Mouse (Mus musculus) spleen, adult 12 weeks (tissue): ENCODE measurements around the gene Pmpcb.

Experiments used
- DNase-seq: peaks from one replicate; pipeline ENCODE4 v3.0.0; 2022; ENCODE audit warnings: low spot score

Pmpcb gene

DNA sequence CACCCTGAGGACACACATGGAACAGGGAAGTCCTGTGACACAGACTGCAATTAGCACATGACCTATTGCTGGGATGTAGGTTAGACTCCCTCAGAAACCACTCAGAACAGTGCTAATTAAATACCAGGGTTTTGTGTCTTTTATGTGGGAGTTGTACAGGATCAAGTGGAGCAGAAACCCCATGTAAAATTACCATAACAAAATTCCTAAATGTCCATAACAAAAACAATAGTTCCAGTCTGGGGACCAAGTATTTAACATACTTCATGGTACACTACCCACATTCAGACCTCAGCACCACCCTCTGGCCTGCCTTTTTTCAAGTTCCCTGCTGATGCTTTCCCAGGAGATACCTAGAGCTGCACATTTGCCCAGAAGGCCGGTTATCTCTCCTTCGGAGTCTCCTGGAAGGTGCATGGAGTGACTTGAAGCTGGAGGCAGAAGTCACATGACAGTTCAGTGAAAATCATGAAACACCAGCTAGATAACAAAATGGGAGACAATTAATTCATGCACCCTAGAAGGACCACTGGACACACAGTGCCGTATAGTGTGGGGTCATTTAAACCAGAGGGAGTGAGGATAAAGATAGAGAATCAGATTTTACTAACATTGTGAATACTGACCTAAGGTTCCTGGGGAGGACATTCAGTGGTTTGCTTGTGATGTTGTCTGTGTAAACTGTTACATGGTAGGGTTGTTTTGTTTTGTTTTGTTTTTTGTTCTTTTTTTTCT is 4.6 kb upstream of the Pmpcb start:
- DNase-seq: no peak

DNA sequence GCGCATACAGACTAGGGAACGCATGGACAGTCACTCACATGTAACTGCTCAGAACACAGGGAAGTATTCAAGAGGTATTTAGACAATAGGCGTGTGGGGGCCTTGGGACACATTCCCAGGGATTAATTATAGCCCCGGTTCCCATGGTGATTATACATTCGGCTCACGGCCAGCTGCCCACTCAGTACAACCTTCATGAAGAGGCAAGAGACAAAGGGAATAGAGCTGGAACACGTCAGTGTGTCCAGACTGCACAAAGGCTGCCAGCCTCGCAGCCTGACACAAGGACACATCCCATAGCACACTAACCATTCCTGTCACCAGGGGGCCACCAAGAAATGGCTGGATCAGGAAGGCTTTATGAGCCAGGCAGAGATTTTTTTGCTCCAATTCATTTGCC is 4.0 kb upstream of the Pmpcb start:
- DNase-seq: no peak

DNA sequence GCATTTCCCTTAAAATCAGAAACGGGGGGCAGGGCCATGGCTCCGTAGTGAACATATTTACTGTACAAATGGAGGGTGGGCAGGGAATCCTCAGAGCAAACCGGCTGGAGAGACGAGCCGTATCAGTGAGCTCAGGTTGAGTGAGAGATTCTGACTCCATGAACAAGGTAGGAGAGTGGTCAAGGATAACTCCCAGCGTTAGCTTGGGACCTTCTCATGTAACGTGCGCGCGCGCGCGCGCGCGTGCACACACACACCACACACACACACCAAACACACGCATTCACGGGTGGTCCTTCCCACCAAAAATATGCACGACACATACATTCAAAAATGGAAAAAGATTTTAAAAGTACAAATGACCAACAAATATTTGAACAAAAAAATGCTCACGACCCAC is 1.8 kb upstream of the Pmpcb start:
- DNase-seq: no peak

GRCm38 (mm10) chr5:21735584-21735983 is 1.4 kb upstream of the Pmpcb start:
- DNase-seq: peak; percentile 65

DNA sequence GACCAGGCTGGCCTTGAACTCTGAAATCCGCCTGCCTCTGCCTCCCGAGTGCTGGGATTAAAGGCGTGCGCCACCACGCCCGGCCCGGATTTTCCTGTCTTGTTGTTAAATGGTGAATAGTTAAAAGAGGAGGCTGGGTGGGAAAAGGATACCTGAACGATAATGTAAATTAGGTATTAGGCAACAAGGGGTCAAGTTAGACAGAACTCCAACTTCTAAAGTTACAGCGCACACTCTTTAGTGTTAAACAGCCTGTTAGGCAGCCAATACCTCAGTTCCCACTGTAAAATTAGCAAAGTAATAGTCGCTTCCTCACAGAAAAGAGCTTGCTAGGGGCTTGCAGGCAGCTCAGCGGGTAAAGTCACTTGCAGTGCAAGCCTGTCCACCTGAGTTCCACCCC is 895 bp upstream of the Pmpcb start:
- no peak for DNase-seq

DNA sequence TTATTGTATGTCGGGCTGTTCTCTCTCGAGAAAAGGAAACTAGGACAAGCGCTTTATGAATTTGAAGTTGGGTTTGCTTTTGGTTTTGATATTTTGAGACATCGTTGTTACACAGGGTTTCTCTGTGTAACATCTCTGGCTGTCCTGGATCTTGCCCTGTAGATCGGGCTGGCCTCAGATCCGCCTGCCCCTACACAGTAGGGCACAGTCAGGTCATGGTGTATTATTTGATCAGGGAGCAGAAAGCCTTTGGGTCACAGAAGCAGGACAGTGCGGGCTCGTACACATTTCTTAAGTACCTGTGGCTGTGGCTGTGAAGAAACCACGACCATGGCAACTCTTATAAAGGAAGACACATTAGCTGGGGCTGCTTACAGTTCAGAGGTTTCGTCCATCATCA is 679 bp downstream of the Pmpcb start:
- no peak for DNase-seq

GRCm38 (mm10) chr5:21739120-21739519 is 2.2 kb downstream of the Pmpcb start:
- DNase-seq: no peak

DNA sequence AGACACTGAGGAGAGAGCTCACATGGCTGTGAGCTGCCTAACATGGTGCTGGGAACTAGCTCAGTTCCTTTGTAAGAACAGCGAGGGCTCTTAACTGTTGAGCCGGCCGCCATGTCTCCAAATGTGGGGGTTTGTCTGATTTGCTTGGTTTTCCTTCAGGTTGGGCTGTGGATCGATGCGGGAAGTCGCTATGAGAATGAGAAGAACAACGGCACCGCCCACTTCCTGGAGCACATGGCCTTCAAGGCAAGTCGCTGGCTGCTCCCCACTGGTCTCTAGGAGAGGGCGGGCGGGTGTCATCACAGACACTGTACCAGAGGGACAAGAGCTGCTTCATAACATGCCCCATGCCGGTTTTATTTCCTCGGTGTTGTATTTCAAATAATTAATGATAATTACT is 2.9 kb downstream of the Pmpcb start:
- DNase-seq: no peak

GRCm38 (mm10) chr5:21743606-21744005 is 6.7 kb downstream of the Pmpcb start:
- DNase-seq: no peak

DNA sequence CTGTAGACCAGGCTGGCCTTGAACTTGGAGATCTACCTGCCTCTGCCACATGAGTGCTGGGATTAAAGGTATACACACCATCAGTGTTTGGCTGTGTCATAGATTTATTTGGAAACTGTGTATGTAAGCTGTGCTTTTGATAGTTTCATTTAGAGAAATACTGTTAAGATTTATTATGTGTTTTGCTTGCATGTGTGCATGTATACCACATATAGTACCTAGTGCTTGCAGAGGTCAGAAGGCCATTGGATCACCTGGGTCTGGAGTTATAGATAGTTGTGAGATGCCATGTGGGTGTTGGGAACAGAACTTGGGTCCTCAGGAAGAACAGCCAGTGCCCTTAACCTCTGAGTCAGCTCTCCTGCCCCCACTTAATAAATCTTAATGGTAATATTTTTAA is 7.7 kb downstream of the Pmpcb start:
- no peak for DNase-seq

DNA sequence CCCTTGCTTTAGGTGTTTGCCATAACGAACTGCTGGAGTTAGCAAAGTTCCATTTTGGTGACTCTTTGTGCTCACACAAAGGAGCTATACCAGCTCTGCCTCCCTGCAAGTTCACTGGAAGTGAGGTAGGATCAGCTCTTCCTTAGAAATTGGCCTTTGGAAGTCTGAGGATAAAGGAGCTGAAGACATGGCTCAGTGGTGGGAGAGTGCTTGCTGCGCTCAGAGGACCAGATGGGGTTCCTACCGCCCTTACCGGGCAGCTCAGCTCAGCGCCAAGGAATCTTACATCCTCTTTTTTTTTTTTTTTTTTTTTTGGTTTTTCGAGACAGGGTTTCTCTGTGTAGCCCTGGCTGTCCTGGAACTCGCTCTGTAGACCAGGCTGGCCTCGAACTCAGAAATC is 9.0 kb downstream of the Pmpcb start:
- DNase-seq: no peak

GRCm38 (mm10) chr5:21768506-21768905 is 31.6 kb downstream of the Pmpcb start:
- DNase-seq: no peak

DNA sequence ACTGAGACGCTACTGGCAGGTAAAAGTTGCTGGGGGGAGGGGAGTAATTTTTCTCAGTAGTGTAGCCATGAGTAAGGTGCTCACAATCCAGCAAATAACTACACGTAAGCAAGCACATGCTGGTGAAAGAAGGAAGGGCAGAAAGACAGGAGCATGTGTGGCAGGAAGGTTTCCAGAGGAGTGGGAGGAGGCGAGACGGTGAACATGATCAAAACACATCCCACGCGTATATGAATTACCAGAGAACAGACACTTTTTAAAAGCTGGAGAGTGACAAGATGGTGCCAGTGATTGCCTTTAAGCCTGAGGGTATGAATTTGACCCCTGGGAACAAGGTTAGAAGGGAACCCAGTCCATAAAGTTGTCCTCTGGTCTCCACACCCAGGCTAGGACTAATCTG is 32.9 kb downstream of the Pmpcb start:
- DNase-seq: no peak

GRCm38 (mm10) chr5:21776491-21776890 is 39.5 kb downstream of the Pmpcb start:
- DNase-seq: no peak

DNA sequence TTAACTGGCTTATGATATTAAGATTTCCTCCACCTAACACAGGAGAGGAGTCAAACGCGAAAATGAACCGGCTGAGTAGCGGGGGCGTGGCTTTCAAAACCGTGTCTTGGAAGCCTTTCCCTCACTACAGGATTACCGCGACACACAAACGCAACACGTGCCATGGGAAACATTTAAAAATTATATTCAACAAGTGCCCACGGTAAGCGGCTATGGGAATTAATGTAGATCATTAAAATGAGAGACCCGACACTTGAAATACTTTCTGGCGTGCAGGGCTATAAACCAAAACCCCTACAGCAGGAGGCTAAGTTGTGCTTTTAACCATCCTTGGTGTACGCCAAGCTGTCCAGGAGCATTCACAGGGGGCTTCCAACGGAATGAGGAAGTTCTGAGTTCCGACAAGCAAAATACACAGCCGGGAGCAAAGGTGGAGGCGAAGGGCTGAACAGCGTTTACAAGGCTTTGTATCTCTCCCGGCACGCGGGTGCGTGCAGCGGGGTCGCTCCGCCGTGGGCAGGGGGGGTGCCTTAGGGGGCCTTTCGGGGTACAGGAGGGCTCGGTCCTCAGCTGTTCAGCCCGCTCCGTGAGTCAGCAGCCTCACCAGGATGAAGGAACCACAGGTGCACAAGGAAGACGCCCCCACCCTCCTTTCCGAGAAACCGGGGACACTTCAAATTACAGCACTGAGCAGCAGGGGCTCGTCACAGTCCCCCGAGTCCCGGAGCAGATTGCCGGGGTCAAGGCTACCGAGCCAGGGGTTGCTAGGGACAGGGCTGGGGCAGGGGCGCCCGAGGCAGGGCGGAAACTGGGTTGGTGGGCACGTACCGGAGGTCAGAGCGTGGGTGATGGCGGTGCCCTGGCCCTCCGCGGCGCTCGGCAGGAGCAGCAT is 47.5 kb downstream of the Pmpcb start:
- peak; percentile 8 for DNase-seq

DNA sequence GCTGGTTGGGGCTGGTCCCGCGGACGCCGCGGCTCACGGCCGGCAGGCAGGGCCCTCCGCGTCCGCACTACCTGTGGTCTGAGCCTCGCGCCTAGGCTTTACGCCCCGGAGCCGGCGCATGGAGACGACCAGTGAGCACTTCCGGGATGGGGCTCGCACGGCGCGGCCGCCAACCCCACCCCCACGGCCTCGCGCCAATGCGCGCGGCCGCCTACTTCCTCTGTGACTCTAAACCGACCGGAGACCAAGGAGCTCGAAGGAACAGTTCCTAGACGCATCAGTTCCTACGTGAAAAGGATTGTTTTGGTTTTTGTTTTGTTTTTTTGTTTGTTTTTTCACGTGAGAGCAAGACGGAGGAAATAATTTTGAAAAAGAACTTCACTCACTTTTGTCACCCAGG is 48.1 kb downstream of the Pmpcb start, which contains the start of the genes Dnajc2 and Psmc2:
Gene Dnajc2, minus strand, starts transcription at position 199 of the 400 bp plus-strand sequence.
Gene Psmc2, plus strand, starts transcription at position 231 of the 400 bp plus-strand sequence.
- peak; percentile 83 for DNase-seq

GRCm38 (mm10) chr5:21785776-21786175 is 48.8 kb downstream of the Pmpcb start:
- DNase-seq: no peak

GRCm38 (mm10) chr5:21786258-21787185 is 49.6 kb downstream of the Pmpcb start:
- peak; percentile 86 for DNase-seq

DNA sequence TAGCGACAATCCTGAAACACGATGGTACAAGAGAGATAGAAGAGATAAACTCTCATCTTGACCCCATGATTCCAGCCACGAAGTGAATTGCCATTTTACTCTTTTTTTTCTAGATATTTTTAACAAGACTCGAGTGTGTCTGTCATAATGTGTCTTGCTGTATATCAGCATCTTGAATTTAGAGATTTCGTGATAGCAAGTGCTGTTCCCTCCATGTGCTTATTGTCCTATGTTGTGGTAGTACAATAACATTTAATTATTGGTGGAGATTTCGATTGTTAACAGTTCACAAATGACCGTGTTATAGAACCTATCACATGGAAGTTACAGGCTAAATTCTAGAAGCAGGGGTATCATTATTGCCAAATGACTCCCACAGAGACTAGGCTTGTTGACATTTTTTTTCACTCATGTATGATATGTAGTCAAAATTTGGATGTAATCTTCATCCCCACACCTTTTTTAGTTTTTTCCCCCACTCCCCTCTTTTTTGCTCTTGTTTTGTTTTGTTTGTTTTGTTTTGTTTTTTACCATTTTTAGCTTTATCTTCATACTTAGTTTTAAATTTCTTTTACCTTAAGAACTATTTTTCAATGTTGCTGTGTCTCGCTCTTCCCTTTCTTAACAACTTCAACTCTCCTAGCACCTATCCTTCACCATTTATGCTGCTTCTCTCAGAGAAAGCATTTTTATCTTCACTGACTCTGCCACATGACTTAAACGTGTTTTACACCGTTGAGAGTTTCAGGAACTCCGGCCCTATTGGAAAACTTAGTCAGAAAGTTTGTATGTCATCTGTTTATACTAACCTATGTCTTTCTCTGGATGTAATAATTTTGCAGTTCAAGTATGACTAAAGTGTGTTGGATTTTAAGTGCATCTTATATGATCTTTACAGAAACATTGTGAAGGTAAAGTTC is 50.5 kb downstream of the Pmpcb start:
- DNase-seq: no peak

DNA sequence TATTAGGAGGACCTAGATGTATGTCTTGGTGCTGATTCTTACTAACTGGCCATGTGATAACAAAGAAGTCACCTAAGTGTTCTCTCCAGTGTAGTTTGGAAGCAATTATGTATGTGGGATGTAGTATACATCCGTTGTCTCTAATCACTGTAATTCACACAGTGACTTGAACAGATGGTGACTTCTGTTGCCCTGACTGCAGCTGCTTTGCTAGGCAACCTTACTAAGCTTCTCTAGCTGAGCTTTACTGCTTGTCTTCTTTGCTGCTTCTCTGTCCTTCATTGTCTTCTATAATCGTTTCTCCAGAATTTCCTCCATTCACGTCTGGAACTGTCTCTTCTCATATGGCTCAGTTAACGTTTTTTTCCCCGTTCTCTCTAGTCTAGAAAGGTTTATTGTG is 52.1 kb downstream of the Pmpcb start:
- no peak for DNase-seq

DNA sequence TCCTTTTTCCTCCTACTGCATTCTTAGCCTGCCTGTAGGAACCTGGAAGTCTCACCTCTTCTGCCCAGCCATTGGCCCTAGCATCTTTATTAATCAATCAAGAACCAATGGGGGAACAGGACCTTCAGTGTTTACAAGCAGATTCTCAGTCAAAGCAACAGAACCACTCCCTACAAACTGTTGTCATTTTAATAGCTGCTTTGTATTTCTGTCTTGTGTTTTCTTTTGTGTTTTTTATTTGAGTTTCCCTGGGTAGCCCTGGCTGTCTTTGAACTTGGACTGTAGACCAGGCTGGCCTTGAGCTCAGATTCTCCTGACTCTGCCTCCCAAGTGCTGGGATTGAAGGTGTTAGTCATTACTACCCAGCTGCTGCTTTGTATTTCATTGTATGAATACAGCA is 55.2 kb downstream of the Pmpcb start:
- no peak for DNase-seq
